Mouse (Mus musculus) layer of hippocampus, postnatal 36 days (tissue): ENCODE measurements at regions not wholly inside any gene's neighbourhood (a gene's known extent, or its start where the extent isn't known, plus 50 kb on each side); places are given as distances from the start of the nearest gene placed in this dataset.
"Not testable (repeated sequence)": the region's sequence is repeated elsewhere in the genome, so short reads cannot be mapped to it uniquely, and the experiment has no call there.

Source experiments
- DNase-seq, 2 experiments: peaks; one replicate each; pipeline ENCODE4 v3.0.0; 2022

DNA sequence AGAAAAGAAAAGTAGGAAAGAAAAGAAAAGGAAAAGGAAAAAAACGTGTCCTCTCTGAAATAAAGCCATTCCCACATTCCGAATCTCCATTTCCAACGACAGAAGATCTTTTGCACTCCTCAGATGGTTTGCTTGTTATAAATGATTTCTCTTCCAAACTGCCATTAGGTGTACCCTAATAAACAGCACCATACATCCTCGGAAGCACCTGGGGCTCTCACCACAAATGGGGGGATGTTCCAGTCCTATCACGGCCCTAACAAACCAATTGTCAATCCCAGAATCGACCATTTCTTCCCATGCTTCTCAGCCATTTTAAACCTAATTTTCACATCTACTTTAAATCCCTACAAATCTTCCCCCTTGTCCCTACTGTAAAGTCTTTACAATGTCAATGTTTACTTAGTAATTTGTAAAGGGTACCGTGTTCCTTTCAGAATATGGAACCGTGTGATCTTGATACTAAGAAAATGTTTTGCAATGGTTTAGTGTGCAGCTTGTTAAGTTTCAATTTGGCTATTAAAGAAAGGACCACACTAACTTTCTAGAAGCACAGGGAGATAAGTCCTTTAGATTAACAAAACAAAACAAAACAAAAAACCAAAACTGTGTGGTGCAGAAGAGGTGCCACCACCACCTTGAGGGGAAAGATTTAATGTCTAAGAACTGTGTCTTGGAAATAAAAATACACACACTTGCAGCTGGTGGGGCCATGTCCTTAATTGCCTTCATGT is 66.6 kb upstream of the Chd2 start:
- DNase-seq, result no peak

DNA sequence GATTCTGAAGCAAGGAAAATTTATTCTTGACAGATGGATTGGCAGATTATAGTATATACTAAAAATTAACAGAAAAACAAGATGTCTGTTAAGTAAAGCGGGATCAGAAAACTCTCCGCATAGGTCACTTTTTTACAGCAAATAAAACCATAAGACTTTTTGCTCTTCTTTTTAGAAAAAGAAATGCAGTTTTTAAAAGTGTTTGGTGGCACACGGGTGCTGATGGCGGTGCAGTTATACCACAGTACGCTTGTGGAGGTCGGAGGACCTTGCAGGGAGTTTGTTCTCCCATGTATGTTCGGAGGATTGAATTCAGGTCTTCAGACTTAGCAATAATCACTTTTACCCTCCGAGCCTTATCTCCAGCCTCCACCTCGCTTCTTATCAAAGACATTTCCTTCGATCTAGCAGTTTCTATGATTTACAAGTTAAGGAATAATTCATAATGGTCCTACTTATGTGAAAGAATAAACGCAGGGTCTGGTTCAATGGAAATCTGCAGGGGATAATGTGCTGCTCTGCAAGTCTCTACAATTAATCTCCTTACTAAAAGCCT is 65.9 kb upstream of the Chd2 start:
- no peak for DNase-seq

DNA sequence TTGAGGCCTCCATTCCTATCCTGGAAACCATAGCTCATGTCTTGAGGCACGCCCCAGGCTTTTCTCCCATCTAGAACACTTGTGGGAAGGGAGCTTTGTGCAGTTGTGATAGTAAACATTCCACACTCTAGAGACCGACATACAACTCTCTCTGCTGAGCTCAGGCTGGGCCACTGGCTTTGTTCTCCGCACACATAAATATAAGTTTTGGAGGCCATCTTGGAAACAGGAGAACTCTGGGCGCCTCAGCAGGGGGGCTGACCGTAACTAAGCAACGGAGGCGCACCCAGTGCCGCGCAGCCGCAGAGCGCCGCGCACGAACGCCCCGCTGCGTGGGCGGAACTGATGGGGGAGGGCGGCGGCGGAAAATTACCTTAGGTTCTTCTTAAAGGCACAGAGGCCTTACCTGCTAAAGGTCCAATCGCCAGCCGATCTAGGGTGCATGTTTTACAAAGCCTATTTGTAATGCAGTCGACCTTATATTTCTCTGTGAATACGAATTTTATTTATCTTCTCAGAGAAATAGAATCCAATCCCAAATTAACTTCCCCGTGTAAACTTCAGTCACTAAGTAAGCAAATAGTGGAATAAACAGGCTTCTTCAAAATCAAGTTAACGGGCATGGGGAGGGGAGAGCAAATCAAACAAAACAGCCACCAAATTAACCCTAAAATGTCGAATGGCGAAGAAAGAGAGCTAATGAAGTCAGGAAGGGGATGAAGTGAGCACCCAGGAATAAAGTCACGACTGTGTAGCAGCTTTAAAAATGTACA is 65.2 kb upstream of the Chd2 start:
- DNase-seq, result peak; percentile 91 to 93

DNA sequence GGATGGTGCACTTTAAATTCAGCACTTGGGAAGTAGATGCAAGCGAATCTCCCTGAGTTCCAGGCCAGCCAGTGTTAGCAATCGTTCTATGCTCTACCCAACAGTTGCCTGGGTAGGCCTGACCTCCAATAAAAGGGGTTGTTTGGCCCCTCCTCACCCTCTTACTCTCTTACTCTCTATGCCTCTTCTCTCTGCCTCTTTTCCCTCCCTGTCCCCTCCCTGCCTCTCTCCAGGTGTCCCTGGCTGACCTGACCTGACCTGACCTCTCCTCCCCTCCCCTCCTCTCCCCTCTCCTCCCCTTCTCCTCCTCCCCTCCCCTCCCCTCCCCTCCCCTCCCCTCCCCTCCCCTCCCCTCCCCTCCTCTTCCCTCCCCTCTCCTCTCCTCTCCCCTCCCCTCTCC is 63.0 kb upstream of the Chd2 start:
- no peak for DNase-seq

DNA sequence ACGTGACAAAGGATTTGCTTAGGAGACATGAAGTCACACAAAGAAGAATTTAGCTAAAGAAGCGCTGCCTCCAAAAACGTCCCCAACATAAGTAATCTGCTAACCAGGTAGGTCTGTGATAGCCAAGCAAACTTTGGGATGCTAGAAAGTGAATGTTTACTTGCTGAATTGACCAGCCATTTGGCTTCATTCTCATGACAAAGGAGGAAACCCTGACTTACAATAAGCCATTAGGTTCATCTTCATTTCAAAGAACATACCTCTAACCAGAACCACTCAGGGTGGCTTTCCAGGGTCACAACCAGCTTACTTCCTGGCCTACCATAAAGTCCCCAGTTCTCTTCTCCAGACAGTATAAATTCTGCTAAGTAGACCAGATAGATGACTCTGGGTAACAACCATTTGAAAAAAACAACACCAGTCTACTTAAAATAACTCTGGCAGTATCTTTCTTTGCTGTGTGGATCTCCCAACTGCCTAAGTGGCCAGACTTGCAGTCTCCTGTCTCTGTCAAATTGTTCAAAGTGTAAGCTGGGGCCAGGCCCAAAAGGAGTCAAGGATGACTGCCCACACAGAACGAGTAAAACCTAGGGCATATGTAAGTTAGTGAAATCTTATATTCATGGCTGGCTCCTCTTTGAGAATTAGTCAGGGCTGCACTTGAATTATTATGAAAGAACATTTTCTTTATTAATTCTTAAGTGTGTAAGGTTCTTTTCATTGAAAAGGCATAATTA is 61.4 kb upstream of the Chd2 start:
- no peak for DNase-seq

DNA sequence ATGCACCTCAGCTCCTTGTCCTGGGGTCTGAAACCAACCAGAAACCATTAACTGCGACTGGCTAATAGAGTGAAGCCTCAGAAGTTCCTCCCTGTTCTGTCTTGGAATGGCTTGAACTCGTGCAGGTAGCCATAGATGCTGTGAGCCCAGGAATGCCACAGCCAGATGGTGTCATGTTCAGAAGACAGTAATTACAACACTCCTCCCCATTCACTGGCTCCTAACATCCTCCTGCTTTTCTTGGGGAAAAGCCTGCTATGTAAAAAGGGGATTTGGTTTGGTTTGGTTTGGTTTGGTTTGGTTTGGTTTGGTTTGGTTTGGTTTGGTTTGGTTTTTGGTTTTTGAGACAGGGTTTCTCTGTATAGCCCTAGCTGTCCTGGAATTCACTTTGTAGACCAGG is 59.7 kb upstream of the Chd2 start:
- DNase-seq, result no peak

DNA sequence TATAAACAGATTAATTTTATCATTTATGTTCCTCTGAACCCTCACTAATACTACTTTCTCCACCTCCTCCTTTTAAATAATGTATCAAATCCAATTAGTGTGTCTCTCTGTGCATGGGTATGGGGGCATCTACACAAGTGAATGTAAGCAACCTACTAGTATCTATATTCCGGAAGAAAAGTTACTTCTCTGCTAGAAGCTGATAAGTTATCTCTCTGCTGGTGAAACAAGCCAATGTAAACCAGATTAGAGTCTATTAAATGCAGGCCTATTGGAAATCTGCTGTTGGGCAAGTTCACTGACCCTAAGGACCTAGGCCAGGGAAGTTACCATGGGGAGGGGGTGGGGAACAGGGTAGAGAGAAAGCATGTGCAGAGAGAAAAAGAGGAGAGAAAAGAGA is 59.1 kb upstream of the Chd2 start:
- DNase-seq, result no peak

DNA sequence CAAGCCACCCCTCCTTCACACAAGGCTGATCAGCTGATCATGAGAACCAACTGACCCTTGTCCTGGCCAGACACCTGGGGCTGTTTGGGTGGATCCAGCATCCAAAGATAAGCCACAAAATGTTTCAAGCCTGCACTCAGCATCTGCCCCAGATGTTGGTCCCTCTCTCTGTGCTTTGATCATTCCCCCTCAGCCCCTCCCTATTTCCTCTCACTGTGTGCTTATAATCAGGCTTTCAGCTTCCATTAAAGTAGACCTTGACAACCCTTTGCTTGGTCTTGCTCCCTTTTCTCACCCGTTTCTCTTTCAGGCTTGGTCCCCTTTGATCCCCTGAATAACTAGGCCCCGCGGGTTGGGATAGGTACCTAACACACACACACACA is 58.4 kb upstream of the Chd2 start:
- not testable (repeated sequence) for DNase-seq

DNA sequence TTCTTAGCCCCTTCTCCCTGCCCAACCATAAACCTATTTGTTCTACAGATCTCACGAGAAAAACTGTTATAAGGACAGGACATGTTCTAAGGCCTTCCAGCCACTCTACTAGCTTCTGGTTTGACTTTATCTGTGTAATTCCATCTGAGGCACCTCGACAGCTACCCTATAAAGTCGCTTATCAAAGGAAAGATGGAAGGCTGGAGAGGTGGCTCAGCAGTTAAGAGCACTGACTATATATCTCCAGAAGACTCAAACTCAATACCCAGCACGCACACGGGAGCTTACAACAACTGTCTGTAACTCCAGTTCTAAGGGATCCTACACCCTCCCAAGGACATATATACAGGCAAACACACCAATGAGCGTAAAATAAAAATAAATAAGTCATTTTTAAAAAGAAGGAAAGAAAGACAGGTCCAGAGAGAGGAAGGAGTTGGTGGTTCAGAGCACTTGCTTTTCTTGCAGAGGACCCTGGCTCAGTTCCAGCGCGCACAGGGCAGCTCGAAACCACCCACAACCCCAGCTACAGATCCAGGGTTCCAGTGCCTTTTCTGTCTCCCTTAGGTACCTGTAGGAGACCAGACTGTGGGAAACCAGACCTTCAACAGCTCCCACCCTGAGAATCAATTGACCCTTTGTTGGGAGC is 57.8 kb upstream of the Chd2 start:
- no peak for DNase-seq

DNA sequence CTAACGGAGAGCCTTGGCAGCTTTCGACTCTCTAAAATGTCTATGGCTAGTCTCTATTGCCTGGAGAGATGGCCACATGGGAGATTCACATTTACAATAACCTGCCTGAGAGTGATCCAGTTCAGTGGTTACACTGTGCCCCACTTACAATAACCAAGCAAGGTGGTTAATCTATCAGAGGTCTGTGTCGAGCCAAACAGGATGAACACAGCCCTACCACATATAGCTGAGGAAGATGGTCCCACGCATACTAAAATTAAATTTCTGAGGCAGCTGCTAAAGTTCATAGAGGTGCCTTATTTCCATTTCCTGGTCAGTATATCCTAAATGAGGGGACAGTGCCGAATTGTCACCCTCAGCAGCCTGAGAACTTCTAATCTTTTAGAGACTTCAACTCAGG is 56.3 kb upstream of the Chd2 start:
- no peak for DNase-seq

DNA sequence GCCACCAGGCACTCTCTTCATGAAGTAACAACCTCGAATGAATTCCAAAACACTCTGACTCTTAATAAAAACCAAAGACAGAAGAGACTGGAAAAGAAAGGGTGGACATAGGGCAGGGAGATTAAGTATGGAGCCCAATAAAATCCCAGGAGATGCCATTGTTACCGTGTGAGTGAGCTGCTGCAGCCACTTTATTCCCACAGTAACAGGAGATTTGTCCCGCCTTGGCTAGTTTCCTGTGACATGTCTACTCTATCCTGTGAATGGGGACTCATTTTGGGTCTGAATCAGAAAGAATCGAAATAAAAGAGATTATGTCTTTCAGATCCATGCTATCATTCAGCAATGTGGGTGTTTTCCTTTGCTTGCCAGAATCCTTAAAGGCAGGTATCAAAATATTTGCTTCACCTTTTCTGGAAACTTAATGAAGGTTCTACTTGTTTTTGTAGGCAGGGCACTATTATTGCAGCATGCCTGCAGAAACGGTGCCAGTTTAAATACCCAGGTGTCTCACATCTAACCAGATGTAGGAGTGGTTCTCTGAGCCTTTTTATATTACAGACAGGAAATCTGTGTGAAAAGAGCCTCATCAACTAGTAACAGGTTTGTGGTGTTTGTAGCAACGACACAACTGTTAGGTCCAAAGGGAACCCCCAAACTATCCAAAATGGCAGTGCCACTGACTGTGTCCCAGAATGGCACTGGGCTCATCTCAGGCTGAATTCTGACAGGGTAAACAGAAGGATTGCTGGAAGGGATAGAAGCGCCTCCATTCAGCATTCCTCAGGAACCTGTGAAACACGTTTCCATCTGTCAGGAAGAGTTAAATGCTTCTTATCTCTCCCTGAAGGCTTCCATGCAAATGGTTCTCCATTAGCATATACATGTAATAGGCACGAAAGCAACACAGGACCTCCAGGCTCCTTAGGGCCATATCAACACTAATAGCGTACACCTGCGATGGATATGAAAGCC is 55.5 kb upstream of the Chd2 start:
- no peak for DNase-seq

DNA sequence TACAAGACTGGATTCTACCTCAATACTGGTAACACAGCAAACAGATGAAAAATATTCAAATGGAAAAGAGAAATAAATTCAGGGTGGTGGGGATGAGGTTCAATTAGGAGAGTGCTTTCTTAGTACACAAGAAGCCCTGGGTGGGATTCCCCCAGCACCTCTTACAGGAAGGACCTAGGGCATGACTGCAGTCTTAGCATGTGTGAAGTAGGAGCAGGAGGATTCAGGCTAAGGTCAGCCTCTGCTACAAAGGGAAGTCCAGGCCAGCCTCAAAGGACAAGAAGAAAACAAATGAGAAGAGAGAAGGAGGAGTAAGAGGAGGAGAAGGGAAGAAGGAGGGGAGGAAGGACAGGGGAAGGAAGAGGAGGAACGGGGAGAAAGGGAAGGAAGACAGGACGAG is 54.8 kb upstream of the Chd2 start:
- no peak for DNase-seq

DNA sequence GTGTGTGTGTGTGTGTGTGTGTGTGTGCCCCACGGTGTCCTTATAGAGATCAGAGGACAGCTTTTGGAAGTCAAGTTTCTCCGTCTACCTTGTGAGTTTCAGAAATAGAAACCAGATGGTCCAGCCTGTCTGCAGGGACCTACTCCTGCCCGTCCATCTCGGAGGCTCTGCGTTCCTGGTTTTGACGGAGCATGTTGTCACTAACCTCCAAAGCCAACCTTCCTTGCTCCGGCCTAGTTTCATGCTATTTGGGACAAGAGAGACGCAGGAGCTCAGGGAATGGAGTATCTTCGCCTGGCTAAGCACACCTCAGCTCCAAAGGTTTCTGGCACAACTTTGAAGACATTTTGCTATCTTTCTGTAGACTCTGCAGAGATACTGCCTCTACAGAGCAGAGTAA is 54.2 kb upstream of the Chd2 start:
- no peak for DNase-seq

DNA sequence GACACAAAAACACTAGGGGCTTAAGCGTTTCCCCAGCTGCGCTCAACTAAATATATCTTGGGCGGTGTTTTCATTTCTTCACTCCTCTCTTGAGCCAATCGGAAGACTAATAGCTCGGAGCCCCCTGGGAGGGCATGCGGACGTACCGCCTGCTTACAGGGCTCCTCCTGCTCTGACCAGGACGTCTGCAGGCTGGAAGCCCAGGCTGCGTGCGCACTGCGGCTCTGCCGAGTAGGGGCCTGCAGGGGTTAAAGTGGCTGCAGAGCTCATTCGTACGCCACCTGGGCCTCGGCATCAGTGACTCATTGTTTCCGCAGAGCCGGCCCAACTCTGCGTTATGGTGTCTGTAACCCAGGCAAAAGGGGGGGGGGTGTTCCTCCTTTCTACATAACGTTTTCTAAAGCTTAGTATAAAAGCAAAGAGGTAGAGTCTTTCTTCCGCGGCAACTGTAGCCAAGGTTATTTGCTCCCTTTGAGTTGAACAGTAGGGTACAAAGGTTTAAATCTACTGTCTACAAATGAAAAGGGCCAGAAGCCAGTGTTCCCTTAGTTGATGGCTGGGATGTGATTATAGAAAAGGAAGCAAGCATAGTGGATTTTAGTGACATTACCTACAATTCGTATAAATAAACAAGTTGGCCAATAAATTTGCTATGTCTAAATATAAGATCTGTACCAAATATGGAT is 53.7 kb upstream of the Chd2 start:
- peak; percentile 65 to 81 for DNase-seq

DNA sequence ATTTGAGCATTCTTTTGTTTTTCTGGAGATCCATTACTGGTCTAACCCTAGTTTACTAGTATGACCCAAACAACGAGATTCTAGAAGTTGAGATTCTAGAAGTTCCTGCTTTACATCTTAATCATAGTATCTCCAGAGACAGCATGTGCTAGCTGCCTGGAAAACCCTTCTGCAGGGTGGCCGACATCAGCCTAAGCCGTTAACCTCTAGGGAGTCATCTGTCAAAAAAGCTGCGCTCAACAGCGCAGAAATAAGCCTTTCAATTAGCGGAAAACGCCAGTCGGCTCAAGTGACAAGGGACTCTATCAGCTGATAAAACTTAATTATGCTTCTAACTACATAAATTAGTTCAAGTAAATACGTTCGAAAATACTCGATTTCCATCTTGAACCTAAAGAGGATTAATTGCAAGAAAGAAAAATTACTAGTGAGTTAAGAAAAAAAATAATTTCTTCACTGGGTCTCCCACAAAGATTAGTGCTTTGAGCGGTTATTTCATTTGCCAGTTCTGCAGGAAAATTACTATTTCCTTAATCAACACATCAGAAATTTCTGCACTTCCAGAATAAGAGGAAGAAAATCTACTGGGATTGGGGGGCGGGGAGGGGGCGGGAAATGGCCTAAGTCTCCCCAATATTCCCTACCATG is 53.0 kb upstream of the Chd2 start:
- DNase-seq, result no peak

DNA sequence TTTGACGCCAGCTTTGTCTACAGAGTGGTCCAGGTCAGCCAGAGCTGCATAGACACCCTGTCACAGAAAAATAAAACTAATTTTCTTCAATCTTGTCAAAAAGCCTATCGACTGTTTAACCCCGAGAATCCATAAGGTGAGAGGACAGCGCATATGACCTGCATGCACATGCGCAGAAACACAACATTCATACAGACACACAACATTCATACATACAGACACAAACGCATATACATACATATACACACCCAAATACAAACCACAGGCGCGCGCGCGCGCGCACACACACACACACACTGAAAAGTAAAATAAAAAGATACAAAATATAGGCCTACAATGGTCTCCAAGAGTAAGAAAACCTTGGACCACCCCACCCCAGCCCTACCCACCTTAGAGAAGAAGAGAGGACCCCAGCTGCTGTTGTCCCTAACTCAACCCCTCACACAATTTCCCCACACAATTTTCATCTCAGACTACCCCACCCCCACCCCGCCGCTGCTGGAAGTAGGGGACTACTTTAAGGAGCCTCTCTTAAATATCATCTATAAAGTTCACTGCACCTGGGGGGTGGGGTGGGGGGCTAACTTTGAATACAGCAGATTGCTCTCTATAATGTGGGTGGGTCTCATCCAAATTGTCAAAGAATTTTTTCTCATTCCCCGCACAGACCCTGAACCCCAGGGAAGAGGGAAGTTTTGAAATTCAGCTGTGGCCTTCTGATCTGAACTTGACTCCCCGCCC is 52.2 kb upstream of the Chd2 start:
- no peak for DNase-seq

DNA sequence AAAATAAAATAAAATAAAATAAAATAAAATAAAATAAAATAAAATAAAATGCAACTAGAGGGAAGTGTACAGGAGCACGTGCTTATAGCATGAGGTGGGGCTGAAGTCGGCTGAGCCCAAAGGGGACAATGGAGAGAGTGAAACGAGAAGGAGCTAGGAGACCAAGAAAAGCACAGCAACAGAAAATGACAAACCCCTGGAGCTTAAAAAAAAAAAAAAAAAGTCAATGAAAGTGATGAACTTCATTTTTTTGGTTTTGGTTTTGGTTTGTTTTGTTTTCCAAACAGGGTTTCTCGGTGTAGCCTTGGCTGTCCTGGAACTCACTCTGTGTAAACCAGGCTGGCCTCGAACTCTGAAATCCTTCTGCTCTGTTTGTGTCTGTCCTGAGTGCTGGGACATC is 51.2 kb upstream of the Chd2 start:
- DNase-seq, result no peak
